Mouse (Mus musculus) MEL (cell line): ENCODE results near the gene Actn1. TPM values are rescaled to one million over a fixed set of nuclear protein-coding genes. Genes with fewer than 3 reads are reported as not detected.

Source experiments
- DNase-seq: peaks from one replicate; pipeline ENCODE4 v3.0.0; 2011; ENCODE audit warnings: low read depth, low spot score
- H3K27ac ChIP-seq: 2 replicates; pipeline ENCODE4 v1.5.1; 2012; ENCODE audit warnings: low read depth, mild to moderate bottlenecking, control low read depth, low read length, moderate library complexity; ENCODE audit not compliant: control insufficient read depth
- H3K27me3 ChIP-seq, 2 experiments: fragments of 150-350 bp in 1 of 2; sonication (generic) in 1 of 2; 2 replicates each; pipeline ENCODE4 v1.6.1; 2012; ENCODE audit warnings: low read length in 2 of 2, mild to moderate bottlenecking in 2 of 2, improper control_type of control experiment in 1 of 2, moderate library complexity in 1 of 2; ENCODE audit not compliant: insufficient read depth in 2 of 2, control insufficient read depth in 1 of 2
- H3K36me3 ChIP-seq, 2 experiments: 2 replicates each; pipeline ENCODE4 v1.6.1; 2012 to 2014; ENCODE audit warnings: low read length in 2 of 2, improper control_type of control experiment in 1 of 2, inconsistent platforms in 1 of 2, mild to moderate bottlenecking in 1 of 2; ENCODE audit not compliant: insufficient read depth in 2 of 2, control insufficient read depth in 1 of 2
- H3K4me1 ChIP-seq, 2 experiments: fragments of 150-350 bp in 1 of 2; sonication (generic) in 1 of 2; 2 replicates each; pipeline ENCODE4 v1.6.1; 2012; ENCODE audit warnings: low read length in 2 of 2, improper control_type of control experiment in 1 of 2, mild to moderate bottlenecking in 1 of 2; ENCODE audit not compliant: insufficient read depth in 2 of 2, control insufficient read depth in 1 of 2
- H3K4me3 ChIP-seq, 2 experiments: fragments of 150-350 bp in 1 of 2; sonication (generic) in 1 of 2; 2 replicates each; pipeline ENCODE4 v1.5.1; 2012; ENCODE audit warnings: low read depth in 2 of 2, low read length in 2 of 2, mild to moderate bottlenecking in 2 of 2, moderate library complexity in 2 of 2, control low read depth in 1 of 2, improper control_type of control experiment in 1 of 2; ENCODE audit not compliant: control insufficient read depth in 1 of 2, insufficient read depth in 1 of 2
- H3K79me2 ChIP-seq: 2 replicates; pipeline ENCODE4 v1.6.1; 2012; ENCODE audit warnings: mild to moderate bottlenecking, low read length, moderate library complexity; ENCODE audit not compliant: control insufficient read depth, poor library complexity, insufficient read depth
- H3K9ac ChIP-seq: 2 replicates; pipeline ENCODE4 v1.6.1; 2012; ENCODE audit warnings: low read depth, mild to moderate bottlenecking, control low read depth, low read length, moderate library complexity; ENCODE audit not compliant: control insufficient read depth, poor library complexity, severe bottlenecking
- H3K9me3 ChIP-seq: fragments of 150-350 bp; sonication (generic); replicated peaks from 2 replicates; pipeline ENCODE4 v1.6.1; 2012; ENCODE audit warnings: mild to moderate bottlenecking, low read length, improper control_type of control experiment, moderate library complexity; ENCODE audit not compliant: insufficient read depth
- CTCF ChIP-seq, 3 experiments: IDR thresholded peaks in 2 of 3; conservative IDR thresholded peaks in 1 of 3; 2 replicates each; pipeline ENCODE4 v1.5.1; 2011 to 2012; ENCODE audit warnings: low read length in 3 of 3, low read depth in 2 of 3, mild to moderate bottlenecking in 2 of 3, improper control_type of control experiment in 1 of 3, inconsistent platforms in 1 of 3, mixed read lengths in 1 of 3, moderate library complexity in 1 of 3; ENCODE audit not compliant: control insufficient read depth in 1 of 3, insufficient read depth in 1 of 3, poor library complexity in 1 of 3, severe bottlenecking in 1 of 3
- EP300 ChIP-seq, 2 experiments: IDR thresholded peaks; 2 replicates each; pipeline ENCODE4 v1.6.1; 2011; ENCODE audit warnings: improper control_type of control experiment in 2 of 2, low read length in 2 of 2, low read depth in 1 of 2, mild to moderate bottlenecking in 1 of 2
- GABPA ChIP-seq: IDR thresholded peaks from 2 replicates; pipeline ENCODE4 v1.6.1; 2012; ENCODE audit warnings: low read depth, mild to moderate bottlenecking, inconsistent platforms, low read length, improper control_type of control experiment, moderate library complexity
- GATA1 ChIP-seq: IDR thresholded peaks from 2 replicates; pipeline ENCODE4 v1.6.1; 2011; ENCODE audit warnings: low read depth, low read length, improper control_type of control experiment
- JUND ChIP-seq: IDR thresholded peaks from 2 replicates; pipeline ENCODE4 v1.6.1; 2011; ENCODE audit warnings: low read depth, mild to moderate bottlenecking, improper control_type of control experiment, low read length
- KAT2A ChIP-seq: conservative IDR thresholded peaks from 2 replicates; pipeline ENCODE4 v1.6.1; 2012; ENCODE audit warnings: low read depth, low read length, improper control_type of control experiment, inconsistent platforms
- MAZ ChIP-seq: IDR thresholded peaks from 2 replicates; pipeline ENCODE4 v1.6.1; 2012; ENCODE audit warnings: low read depth, mild to moderate bottlenecking, inconsistent platforms, low read length, improper control_type of control experiment
- MXI1 ChIP-seq: IDR thresholded peaks from 2 replicates; pipeline ENCODE4 v1.6.1; 2011; ENCODE audit warnings: mild to moderate bottlenecking, low read depth, low read length, improper control_type of control experiment
- MYC ChIP-seq: IDR thresholded peaks from 2 replicates; pipeline ENCODE4 v1.6.1; 2011; ENCODE audit warnings: low read depth, mild to moderate bottlenecking, low read length, improper control_type of control experiment, moderate library complexity
- NELFE ChIP-seq: IDR thresholded peaks from 2 replicates; pipeline ENCODE4 v1.6.1; 2011; ENCODE audit warnings: low read depth, low read length, improper control_type of control experiment
- NRF1 ChIP-seq: IDR thresholded peaks from 2 replicates; pipeline ENCODE4 v1.6.1; 2014; ENCODE audit warnings: low read depth, mild to moderate bottlenecking, inconsistent platforms, low read length, improper control_type of control experiment, moderate library complexity; ENCODE audit not compliant: poor library complexity, insufficient read depth, severe bottlenecking
- POLR2A ChIP-seq, 2 experiments: IDR thresholded peaks; 2 replicates each; pipeline ENCODE4 v1.6.1; 2011 to 2012; ENCODE audit warnings: low read length in 2 of 2, mild to moderate bottlenecking in 2 of 2, control low read depth in 1 of 2, improper control_type of control experiment in 1 of 2, low read depth in 1 of 2, moderate library complexity in 1 of 2; ENCODE audit not compliant: control insufficient read depth in 1 of 2, insufficient read depth in 1 of 2, poor library complexity in 1 of 2
- RAD21 ChIP-seq: IDR thresholded peaks from 2 replicates; pipeline ENCODE4 v1.6.1; 2011; ENCODE audit warnings: mild to moderate bottlenecking, low read depth, low read length, improper control_type of control experiment
- RCOR1 ChIP-seq: IDR thresholded peaks from 2 replicates; pipeline ENCODE4 v1.6.1; 2012; ENCODE audit warnings: low read depth, mild to moderate bottlenecking, inconsistent platforms, low read length, improper control_type of control experiment
- SIN3A ChIP-seq: IDR thresholded peaks from 2 replicates; pipeline ENCODE4 v1.6.1; 2012; ENCODE audit warnings: low read length, improper control_type of control experiment, inconsistent platforms
- SMC3 ChIP-seq: IDR thresholded peaks from 2 replicates; pipeline ENCODE4 v1.6.1; 2011; ENCODE audit warnings: low read depth, low read length, improper control_type of control experiment
- TBP ChIP-seq: IDR thresholded peaks from 2 replicates; pipeline ENCODE4 v1.8.0; 2011; ENCODE audit warnings: low read depth, low read length, improper control_type of control experiment
- TCF12 ChIP-seq: IDR thresholded peaks from 2 replicates; pipeline ENCODE4 v1.6.1; 2014; ENCODE audit warnings: low read depth, mild to moderate bottlenecking, inconsistent platforms, low read length, improper control_type of control experiment, moderate library complexity
- UBTF ChIP-seq: IDR thresholded peaks from 2 replicates; pipeline ENCODE4 v1.6.1; 2012; ENCODE audit warnings: low read depth, mild to moderate bottlenecking, inconsistent platforms, low read length, improper control_type of control experiment, moderate library complexity, borderline replicate concordance; ENCODE audit not compliant: insufficient read depth
- USF1 ChIP-seq: IDR thresholded peaks from 2 replicates; pipeline ENCODE4 v1.6.1; 2014; ENCODE audit warnings: low read depth, mild to moderate bottlenecking, inconsistent platforms, low read length, improper control_type of control experiment, moderate library complexity
- USF2 ChIP-seq, 2 experiments: IDR thresholded peaks; 2 replicates each; pipeline ENCODE4 v1.6.1; 2011 to 2012; ENCODE audit warnings: improper control_type of control experiment in 2 of 2, low read length in 2 of 2, borderline replicate concordance in 1 of 2, inconsistent platforms in 1 of 2, low read depth in 1 of 2, mild to moderate bottlenecking in 1 of 2; ENCODE audit not compliant: insufficient read depth in 1 of 2
- ZC3H11A ChIP-seq: IDR thresholded peaks from 2 replicates; pipeline ENCODE4 v1.6.1; 2012; ENCODE audit warnings: low read depth, mild to moderate bottlenecking, inconsistent platforms, low read length, improper control_type of control experiment
- ZKSCAN1 ChIP-seq: IDR thresholded peaks from 2 replicates; pipeline ENCODE4 v1.6.1; 2012; ENCODE audit warnings: low read depth, mild to moderate bottlenecking, inconsistent platforms, low read length, improper control_type of control experiment, moderate library complexity
- ZNF384 ChIP-seq: IDR thresholded peaks from 2 replicates; pipeline ENCODE4 v1.6.1; 2012; ENCODE audit warnings: low read depth, mild to moderate bottlenecking, inconsistent platforms, low read length, improper control_type of control experiment
- polyA plus RNA-seq, 2 experiments: library from polyadenylated mRNA; stranded (reverse) in 1 of 2; unstranded in 1 of 2; fragments of >175 nt in 1 of 2; fragments of >200 nt in 1 of 2; gene quantifications; 2 replicates each; pipeline versions ENCODE4 v1.2.1 to v1.2.4; 2012; ENCODE audit warnings: low replicate concordance in 2 of 2, low read depth in 1 of 2; ENCODE audit not compliant: insufficient read length in 2 of 2, insufficient read depth in 1 of 2, missing spikeins in 1 of 2
- total RNA-seq: library from RNA; depleted of rRNA; stranded (reverse); fragments of 300-350 nt; gene quantifications from 2 replicates; pipeline ENCODE4 v1.2.3, GENCODE M21; 2012

Actn1 gene
- total and polyA plus RNA-seq, 3 experiments: 7.8 to 27.0 TPM; not detected in 1

DNA sequence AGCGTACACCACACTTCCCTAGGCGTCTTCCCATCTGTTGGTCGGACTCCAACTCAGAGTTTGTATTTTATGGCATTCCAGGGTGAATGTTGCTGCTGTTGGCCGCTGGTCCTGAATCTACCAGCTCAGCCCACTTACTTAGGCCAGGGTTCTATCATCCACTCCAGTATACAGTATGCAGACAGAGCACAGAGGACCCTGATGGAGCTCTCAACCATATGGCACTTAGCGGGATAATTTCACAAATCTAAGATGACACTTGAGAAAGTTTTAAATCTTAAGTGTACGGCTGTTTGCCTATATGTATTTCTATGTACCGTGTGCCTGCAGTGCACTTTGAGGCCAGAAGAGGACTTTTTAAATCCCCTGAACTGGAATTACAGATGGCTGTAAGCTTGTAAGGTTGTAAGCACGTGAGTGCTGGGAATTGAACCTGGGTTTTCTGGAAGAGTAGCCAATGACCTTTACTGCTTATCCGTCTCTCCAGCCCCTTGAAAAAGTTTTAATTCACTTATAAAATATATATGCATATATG is 127.1 kb downstream of the Actn1 start:
- H3K79me2 ChIP-seq: peaks cover 2% of the 10 kb centered on the region; the same call in 1 of the 2 replicates
- H3K27ac ChIP-seq: no peak overlapping the region
- no peaks in the 10 kb centered on the region for H3K27me3 ChIP-seq
- no peaks in the 10 kb centered on the region for H3K9me3 ChIP-seq
- peak overlapping the region; percentile 26; the same call in 1 of the 2 replicates for H3K9ac ChIP-seq
- H3K4me1 ChIP-seq: peaks cover 16 to 20% of the 10 kb centered on the region in 2 experiments; a peak in 3 of 4 replicates
- peaks cover 0 to 17% of the 10 kb centered on the region in 2 experiments; a peak in 2 of 4 replicates for H3K36me3 ChIP-seq
- DNase-seq: peak; percentile 66
- TF ChIP-seq USF2 (IDR thresholded peaks at IDR 0.05; ENCODE audit: borderline replicate concordance in 1 of 2, insufficient read depth in 1 of 2, low read depth in 1 of 2, low read length in 2 of 2) (no peak), UBTF (no peak), MYC (no peak), RCOR1 (no peak), CTCF (IDR thresholded peaks at IDR 0.05 in 2 of 3, conservative IDR thresholded peaks at IDR 0.05 in 1 of 3; ENCODE audit: control insufficient read depth in 1 of 3, insufficient read depth in 1 of 3, low read depth in 2 of 3, low read length in 3 of 3, poor library complexity in 1 of 3, severe bottlenecking in 1 of 3) (peak in 2 of 3 experiments; percentile 2 to 32; a peak in 3 of 6 replicates)
- TF ChIP-seq, all 39 proteins: peak for 1
- peak overlapping the region in 1 of 2 experiments; percentile 67; a peak in 2 of 4 replicates for H3K4me3 ChIP-seq

DNA sequence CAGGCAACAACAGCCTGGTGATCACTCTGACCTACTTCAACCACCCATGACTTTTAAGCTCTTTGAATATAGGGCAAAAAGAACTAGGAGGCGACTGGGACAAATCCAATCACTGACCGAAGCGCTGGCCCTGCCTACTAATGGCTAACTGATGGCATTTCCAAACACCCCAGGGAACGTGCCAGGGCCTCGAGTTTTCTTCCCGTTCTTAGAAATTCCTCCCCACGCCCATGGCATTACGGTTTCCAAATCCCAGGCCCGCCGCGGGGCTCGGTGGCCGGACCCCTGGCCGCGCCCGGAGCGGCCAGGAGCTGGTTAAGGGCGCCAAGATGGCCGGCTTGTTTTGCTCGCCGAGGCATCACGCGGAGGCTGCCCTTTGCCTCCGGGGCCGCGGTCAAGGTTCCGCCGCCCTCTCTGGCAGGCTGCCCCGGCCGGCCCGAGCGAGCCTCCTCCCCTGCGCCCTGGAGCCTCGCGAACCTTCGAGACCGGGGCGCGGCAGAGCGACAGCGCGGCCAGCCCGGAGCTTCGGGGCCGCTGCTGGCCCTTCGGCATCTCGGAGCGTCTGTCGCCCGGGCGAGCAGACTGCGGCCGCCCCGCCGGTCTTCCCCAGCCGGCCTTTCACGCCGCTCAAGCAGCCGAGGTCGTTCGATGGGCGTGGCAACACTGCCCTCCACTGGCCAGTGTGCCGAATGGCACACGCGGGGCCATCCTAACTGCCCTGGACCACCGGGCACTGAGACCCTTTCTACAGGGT is 127.7 kb downstream of the Actn1 start:
- H3K9ac ChIP-seq: peak overlapping the region; percentile 88
- peak overlapping the region; percentile 50 for H3K27ac ChIP-seq
- H3K27me3 ChIP-seq: no peaks in the 10 kb centered on the region
- H3K36me3 ChIP-seq: peaks cover 0 to 17% of the 10 kb centered on the region in 2 experiments; a peak in 2 of 4 replicates
- no peak for TF ChIP-seq KAT2A
- 0 out of 2 replicates have a peak, but pooled peaks have one; percentile 13 for TF ChIP-seq USF1
- TF ChIP-seq GABPA: no peak
- 0 out of 2 replicates have a peak, but pooled peaks have one; percentile 12 for TF ChIP-seq SIN3A
- TF ChIP-seq ZNF384: no peak
- TF ChIP-seq RAD21: peak; percentile 96
- peak; percentile 94 for TF ChIP-seq SMC3
- TF ChIP-seq UBTF: 0 out of 2 replicates have a peak, but pooled peaks have one; percentile 63
- TF ChIP-seq GATA1: no peak
- TF ChIP-seq ZC3H11A: peak; percentile 92
- TF ChIP-seq MXI1: 0 out of 2 replicates have a peak, but pooled peaks have one; percentile 21
- TF ChIP-seq EP300 (IDR thresholded peaks at IDR 0.05; ENCODE audit: low read depth in 1 of 2, low read length in 2 of 2): peak in 1 of 2 experiments; percentile 6; a peak in 1 of 4 replicates
- no peak for TF ChIP-seq TCF12
- TF ChIP-seq RCOR1: no peak
- TF ChIP-seq POLR2A (IDR thresholded peaks at IDR 0.05; ENCODE audit: control insufficient read depth in 1 of 2, insufficient read depth in 1 of 2, low read depth in 1 of 2, low read length in 2 of 2, poor library complexity in 1 of 2): peak; percentile 46 to 58; a peak in 2 of 4 replicates
- TF ChIP-seq ZKSCAN1: no peak
- 0 out of 2 replicates have a peak, but pooled peaks have one; percentile 24 for TF ChIP-seq MAZ
- TF ChIP-seq NELFE: peak; percentile 14; the same call in 1 of the 2 replicates
- TF ChIP-seq CTCF (IDR thresholded peaks at IDR 0.05 in 2 of 3, conservative IDR thresholded peaks at IDR 0.05 in 1 of 3; ENCODE audit: control insufficient read depth in 1 of 3, insufficient read depth in 1 of 3, low read depth in 2 of 3, low read length in 3 of 3, poor library complexity in 1 of 3, severe bottlenecking in 1 of 3): peak; percentile 76 to 98 (median 96)
- no peak for TF ChIP-seq NRF1
- no peak for TF ChIP-seq TBP
- TF ChIP-seq JUND: no peak
- no peaks in the 10 kb centered on the region for H3K9me3 ChIP-seq
- peaks cover 16 to 20% of the 10 kb centered on the region in 2 experiments; a peak in 3 of 4 replicates for H3K4me1 ChIP-seq
- H3K79me2 ChIP-seq: peaks cover 2% of the 10 kb centered on the region; the same call in 1 of the 2 replicates
- peak; percentile 82 for DNase-seq
- peak overlapping the region; percentile 67 to 86 for H3K4me3 ChIP-seq
